Mouse (Mus musculus): ENCODE data around the gene Edar.

Gene Edar

GRCm38 (mm10) chr10:58652418-58653394 is 22.7 kb downstream of the Edar start:
- in situ Hi-C loops (cut with MboI; ENCODE audit: low pct_unique_long_range_greater_than_20kb in 1 of 2, low sequenced_read_pairs in 2 of 2, unreplicated experiment in 1 of 2), result loop anchor here in 1 of 2 experiments (25.0 kb wide), 1 partner anchor 1215 kb away; no protein-coding TSS in a partner anchor

GRCm38 (mm10) chr10:58652045-58652417 is 23.4 kb downstream of the Edar start:
- in situ Hi-C loops (cut with MboI; ENCODE audit: low pct_unique_long_range_greater_than_20kb in 1 of 2, low sequenced_read_pairs in 2 of 2, unreplicated experiment in 1 of 2), result loop anchor here in 1 of 2 experiments (25.0 kb wide), 1 partner anchor 1215 kb away; no protein-coding TSS in a partner anchor

- in situ Hi-C loops (cut with MboI; ENCODE audit: low pct_unique_long_range_greater_than_20kb in 1 of 2, low sequenced_read_pairs in 2 of 2, unreplicated experiment in 1 of 2), result loop anchor here in 1 of 2 experiments (25.0 kb wide), 1 partner anchor 1214 kb away; no protein-coding TSS in a partner anchor
Measured at GRCm38 (mm10) chr10:58651270-58652042, 24.0 kb downstream of the Edar start.

- in situ Hi-C loops (cut with MboI; ENCODE audit: low pct_unique_long_range_greater_than_20kb in 1 of 2, low sequenced_read_pairs in 2 of 2, unreplicated experiment in 1 of 2), result no loop called here
Measured at GRCm38 (mm10) chr10:58648787-58649186, 26.7 kb downstream of the Edar start.

- in situ Hi-C loops (cut with MboI; ENCODE audit: low pct_unique_long_range_greater_than_20kb in 1 of 2, low sequenced_read_pairs in 2 of 2, unreplicated experiment in 1 of 2), result no loop called here
Measured at GRCm38 (mm10) chr10:58644671-58645070, 30.8 kb downstream of the Edar start.

- in situ Hi-C loops (cut with MboI; ENCODE audit: low pct_unique_long_range_greater_than_20kb in 1 of 2, low sequenced_read_pairs in 2 of 2, unreplicated experiment in 1 of 2), result no loop called here
Measured at GRCm38 (mm10) chr10:58644194-58644593, 31.3 kb downstream of the Edar start.

- in situ Hi-C loops (cut with MboI; ENCODE audit: low pct_unique_long_range_greater_than_20kb in 1 of 2, low sequenced_read_pairs in 2 of 2, unreplicated experiment in 1 of 2), result no loop called here
Measured at GRCm38 (mm10) chr10:58643001-58643400, 32.5 kb downstream of the Edar start.

GRCm38 (mm10) chr10:58641631-58642030 is 33.8 kb downstream of the Edar start:
- in situ Hi-C loops (cut with MboI; ENCODE audit: low pct_unique_long_range_greater_than_20kb in 1 of 2, low sequenced_read_pairs in 2 of 2, unreplicated experiment in 1 of 2), result no loop called here

GRCm38 (mm10) chr10:58640446-58641400 is 34.7 kb downstream of the Edar start:
- in situ Hi-C loops (cut with MboI; ENCODE audit: low pct_unique_long_range_greater_than_20kb in 1 of 2, low sequenced_read_pairs in 2 of 2, unreplicated experiment in 1 of 2), result no loop called here

- in situ Hi-C loops (cut with MboI; ENCODE audit: low pct_unique_long_range_greater_than_20kb in 1 of 2, low sequenced_read_pairs in 2 of 2, unreplicated experiment in 1 of 2), result no loop called here
Measured at GRCm38 (mm10) chr10:58639291-58639690, 36.2 kb downstream of the Edar start.

GRCm38 (mm10) chr10:58636431-58637080 is 38.9 kb downstream of the Edar start:
- in situ Hi-C loops (cut with MboI; ENCODE audit: low pct_unique_long_range_greater_than_20kb in 1 of 2, low sequenced_read_pairs in 2 of 2, unreplicated experiment in 1 of 2), result no loop called here

GRCm38 (mm10) chr10:58633507-58633906 is 41.9 kb downstream of the Edar start:
- in situ Hi-C loops (cut with MboI; ENCODE audit: low pct_unique_long_range_greater_than_20kb in 1 of 2, low sequenced_read_pairs in 2 of 2, unreplicated experiment in 1 of 2), result no loop called here

GRCm38 (mm10) chr10:58627569-58627968 is 47.9 kb downstream of the Edar start:
- in situ Hi-C loops (cut with MboI; ENCODE audit: low pct_unique_long_range_greater_than_20kb in 1 of 2, low sequenced_read_pairs in 2 of 2, unreplicated experiment in 1 of 2), result no loop called here

- in situ Hi-C loops (cut with MboI; ENCODE audit: low pct_unique_long_range_greater_than_20kb in 1 of 2, low sequenced_read_pairs in 2 of 2, unreplicated experiment in 1 of 2), result no loop called here
Measured at GRCm38 (mm10) chr10:58624848-58625711, 50.4 kb downstream of the Edar start.

GRCm38 (mm10) chr10:58619266-58619665 is 56.2 kb downstream of the Edar start:
- in situ Hi-C loops (cut with MboI; ENCODE audit: low pct_unique_long_range_greater_than_20kb in 1 of 2, low sequenced_read_pairs in 2 of 2, unreplicated experiment in 1 of 2), result no loop called here

- in situ Hi-C loops (cut with MboI; ENCODE audit: low pct_unique_long_range_greater_than_20kb in 1 of 2, low sequenced_read_pairs in 2 of 2, unreplicated experiment in 1 of 2), result no loop called here
Measured at GRCm38 (mm10) chr10:58618501-58619216, 56.8 kb downstream of the Edar start.

Data from mouse embryonic stem cell (cell line).